In genomic region chr1:106400900-106401634, GRCm38 (mm10) we compare ENCODE assay signal across 10 mouse cellular contexts.
DNase-seq lines count a peak whose midpoint lies in the region; ATAC-seq and TF ChIP-seq lines count a peak whose summit lies in the region.
"Had no signal": no experiment of that assay in that cellular context is flagged by ENCODE, and none has a peak within 500 bp of the region (broad histone marks: within the 10 kb centered on the region; RNA-seq: fewer than 3 reads in every experiment).

No protein-coding gene starts in this region.

- H3K4me2 ChIP-seq in heart, embryonic 12.5 days = no peak overlapping the region
- H3K4me2 ChIP-seq in forebrain, embryonic 16.5 days (ENCODE audit: low read length) = no peak overlapping the region
- H3K4me2 ChIP-seq: hindbrain, embryonic 12.5 days had no signal

- no peak overlapping the region for H3K27ac ChIP-seq in heart, embryonic 12.5 days (ENCODE audit: poor library complexity, severe bottlenecking)
- H3K27ac ChIP-seq in thymus, adult 2 months (ENCODE audit: control insufficient read depth, insufficient read depth, low read length) = no peak overlapping the region
- H3K27ac ChIP-seq in forebrain, embryonic 16.5 days (ENCODE audit: low read length) = no peak overlapping the region
- H3K27ac ChIP-seq: forebrain, embryonic 10.5 days; hindbrain, embryonic 12.5 days had no signal

- TF ChIP-seq CTCF in thymus, adult 2 months (IDR thresholded peaks at IDR 0.05; ENCODE audit: borderline replicate concordance, control insufficient read depth, extremely low read depth, insufficient read depth, low read length, poor library complexity) = no peak

- H3K4me1 ChIP-seq in heart, embryonic 12.5 days (replicated peaks) = peaks cover 5% of the 10 kb centered on the region
- no peaks in the 10 kb centered on the region; the same call in 1 of the 2 replicates for H3K4me1 ChIP-seq in thymus, adult 2 months (replicated peaks; ENCODE audit: control insufficient read depth, insufficient read depth, low read length)
- H3K4me1 ChIP-seq in forebrain, embryonic 16.5 days (replicated peaks; ENCODE audit: control insufficient read depth, insufficient read depth, low read length) = no peaks in the 10 kb centered on the region; the same call in 1 of the 2 replicates
- H3K4me1 ChIP-seq: hindbrain, embryonic 12.5 days had no signal

- no peak overlapping the region for H3K4me3 ChIP-seq in heart, embryonic 12.5 days
- no peak overlapping the region for H3K4me3 ChIP-seq in thymus, adult 2 months (ENCODE audit: control insufficient read depth, insufficient read depth, low read length)
- H3K4me3 ChIP-seq in forebrain, embryonic 16.5 days (replicated peaks; ENCODE audit: low read length) = no peak overlapping the region
- H3K4me3 ChIP-seq: forebrain, embryonic 10.5 days; hindbrain, embryonic 12.5 days had no signal

- 65% methylated on average over 11 of the region's 11 CpGs for WGBS in heart, embryonic 12.5 days
- WGBS in thymus, adult 2 months = 26% methylated on average over 11 of the region's 11 CpGs
- WGBS in forebrain, embryonic 16.5 days = 69% methylated on average over 11 of the region's 11 CpGs

- DNase-seq in heart, adult 18-20 months = peak; percentile 58 to 66
- peak; percentile 83 for DNase-seq in 3134 (ENCODE audit: extremely low read depth, insufficient read length, low spot score)
- DNase-seq in adrenal gland, adult 8-10 months = peak; percentile 67
- peak; percentile 36 for DNase-seq in induced T-regulatory cell, adult 2 months (ENCODE audit: low read depth)
- DNase-seq in thymus, adult 2 months = no peak
- DNase-seq in right cerebral cortex, postnatal 25 days = no peak

- H3K9me3 ChIP-seq in heart, embryonic 12.5 days (replicated peaks) = no peaks in the 10 kb centered on the region
- H3K9me3 ChIP-seq in forebrain, embryonic 16.5 days (ENCODE audit: control insufficient read depth, low read length) = no peaks in the 10 kb centered on the region
- H3K9me3 ChIP-seq: forebrain, embryonic 10.5 days; hindbrain, embryonic 12.5 days had no signal

- no peak for ATAC-seq in heart, embryonic 12.5 days (ENCODE audit: insufficient number of reproducible peaks, low FRiP score)
- ATAC-seq in forebrain, embryonic 16.5 days = no peak

- no peaks in the 10 kb centered on the region for H3K36me3 ChIP-seq in heart, embryonic 12.5 days
- H3K36me3 ChIP-seq in thymus, adult 2 months (ENCODE audit: control insufficient read depth, insufficient read depth, low read length) = no peaks in the 10 kb centered on the region
- no peaks in the 10 kb centered on the region for H3K36me3 ChIP-seq in forebrain, embryonic 16.5 days (ENCODE audit: control insufficient read depth, insufficient read depth)
- H3K36me3 ChIP-seq: forebrain, embryonic 10.5 days; hindbrain, embryonic 12.5 days had no signal

- TF ChIP-seq POLR2A in thymus, adult 2 months (IDR thresholded peaks at IDR 0.05; ENCODE audit: control insufficient read depth, extremely low read depth, insufficient read depth, low read length, poor library complexity) = no peak

- H3K27me3 ChIP-seq in heart, embryonic 12.5 days (replicated peaks) = no peaks in the 10 kb centered on the region
- no peaks in the 10 kb centered on the region for H3K27me3 ChIP-seq in thymus, adult 2 months (ENCODE audit: control insufficient read depth, insufficient read depth, low read length)
- no peaks in the 10 kb centered on the region for H3K27me3 ChIP-seq in forebrain, embryonic 16.5 days (replicated peaks; ENCODE audit: control insufficient read depth, insufficient read depth, low read length)
- H3K27me3 ChIP-seq: hindbrain, embryonic 12.5 days had no signal

- no peak overlapping the region for H3K9ac ChIP-seq in heart, embryonic 12.5 days
- H3K9ac ChIP-seq in forebrain, embryonic 16.5 days (replicated peaks; ENCODE audit: low read depth, low read length) = no peak overlapping the region
- H3K9ac ChIP-seq: hindbrain, embryonic 12.5 days had no signal

Comparison
In these comparisons a context has a peak if more than half of its experiments do, and no peak if none do; other contexts are left out.
1. DNase-seq: peak in heart, adult 18-20 months (2 of 2), 3134 (single experiment), adrenal gland, adult 8-10 months (single experiment) and induced T-regulatory cell, adult 2 months (single experiment); none in thymus, adult 2 months (single experiment) and right cerebral cortex, postnatal 25 days (single experiment).